Mouse (Mus musculus) liver, embryonic 14.5 days (tissue): ENCODE results near the gene Alx3.

Source experiments
- CTCF ChIP-seq: IDR thresholded peaks from 2 replicates; pipeline ENCODE4 v1.5.1; 2016; ENCODE audit warnings: antibody characterized with exemption, low read depth, control low read depth
- EP300 ChIP-seq: IDR thresholded peaks from 2 replicates; pipeline ENCODE4 v1.6.1; 2016; ENCODE audit warnings: antibody characterized with exemption, low read depth

DNA sequence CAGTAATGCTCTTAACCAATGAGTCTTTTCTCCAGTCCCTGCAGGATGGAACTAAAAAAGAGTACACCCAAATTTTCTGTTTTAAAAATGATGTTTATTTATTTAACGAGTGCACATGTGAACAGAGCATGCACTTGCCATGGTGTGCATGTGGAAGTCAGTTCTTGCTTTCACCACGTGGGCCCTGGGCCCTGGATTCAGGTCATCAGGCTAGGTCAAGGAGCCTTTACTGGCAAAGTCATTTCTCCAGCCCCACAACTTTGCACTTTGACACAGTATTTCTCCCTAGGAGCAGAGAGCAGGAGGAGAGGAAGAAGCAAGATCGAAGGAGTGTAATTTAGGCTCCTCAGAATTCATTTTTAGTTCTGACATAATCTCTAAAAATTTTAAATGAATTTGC is 60.0 kb downstream of the Alx3 start:
- TF ChIP-seq EP300 (no peak), CTCF (no peak)
